Mouse (Mus musculus): ENCODE measurements around the gene Shox2. TPM values are rescaled to one million over a fixed set of nuclear protein-coding genes. Genes with fewer than 3 reads are reported as not detected.

Shox2 gene
- total and polyA plus RNA-seq, 2 experiments from 2014 or later: 17.6 to 33.2 TPM

DNA sequence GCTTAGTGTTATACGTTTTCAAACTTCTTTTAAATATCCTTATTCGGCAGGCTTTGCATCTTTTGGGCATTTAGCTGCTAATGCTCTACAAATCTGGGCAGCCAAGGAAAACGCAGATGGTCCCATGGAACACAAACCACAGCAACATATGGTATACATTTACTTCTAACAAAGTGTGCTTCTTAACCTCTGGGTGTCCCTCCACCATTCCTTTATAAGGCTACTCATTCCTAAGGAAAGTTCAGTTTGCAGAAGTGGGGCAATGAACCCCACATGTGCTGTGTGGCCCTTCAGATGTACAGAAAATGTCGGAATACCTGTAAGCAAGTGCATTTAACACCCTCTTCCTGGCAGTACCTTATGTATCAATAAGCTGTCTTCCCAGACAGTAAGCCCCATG lies 14.1 kb downstream of the Shox2 start:
- Histone ChIP-seq H3K27ac (no peak overlapping the region), H3K9ac (replicated peaks; ENCODE audit: low read length) (no peak overlapping the region), H3K36me3 (ENCODE audit: insufficient read depth, low read length) (no peaks in the 10 kb centered on the region), H3K9me3 (ENCODE audit: low read length) (no peaks in the 10 kb centered on the region), H3K4me2 (ENCODE audit: low read depth, low read length) (no peak overlapping the region), H3K4me3 (ENCODE audit: low read length) (no peak overlapping the region), H3K4me1 (ENCODE audit: insufficient read depth, low read length) (peaks cover 3% of the 10 kb centered on the region; the same call in 1 of the 2 replicates), H3K27me3 (ENCODE audit: insufficient read depth, low read length) (peaks cover 46% of the 10 kb centered on the region)
- ATAC-seq (no peak), DNase-seq (ENCODE audit: low spot score) (no peak)
- TF ChIP-seq CTCF (IDR thresholded peaks at IDR 0.05; ENCODE audit: low read depth): no peak
- WGBS: 69% methylated on average over 4 of the region's 4 CpGs

DNA sequence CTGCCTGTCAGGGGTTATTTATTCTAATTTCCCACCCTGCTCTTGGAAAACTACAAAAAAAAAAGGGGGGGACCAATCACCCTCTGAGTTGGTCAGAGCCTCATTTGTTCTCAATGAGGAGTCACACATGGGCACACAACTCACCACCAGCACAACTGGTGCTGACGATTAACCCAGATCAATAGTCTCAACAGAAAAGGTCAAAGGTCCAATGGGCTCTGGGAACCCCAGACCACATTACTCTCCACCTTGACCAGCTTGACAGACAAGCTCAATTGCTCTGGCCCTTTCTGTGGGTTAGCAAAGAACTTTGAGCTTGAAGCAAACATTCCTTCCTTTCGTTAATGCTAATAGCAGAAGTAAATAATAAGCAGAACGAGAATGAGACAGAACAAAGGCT lies 16.7 kb downstream of the Shox2 start:
- Histone ChIP-seq H3K27me3 (ENCODE audit: insufficient read depth, low read length) (peaks cover 21% of the 10 kb centered on the region), H3K27ac (no peak overlapping the region), H3K9me3 (ENCODE audit: low read length) (no peaks in the 10 kb centered on the region), H3K4me2 (ENCODE audit: low read depth, low read length) (no peak overlapping the region), H3K4me1 (ENCODE audit: insufficient read depth, low read length) (no peaks in the 10 kb centered on the region), H3K9ac (replicated peaks; ENCODE audit: low read length) (no peak overlapping the region), H3K36me3 (ENCODE audit: insufficient read depth, low read length) (no peaks in the 10 kb centered on the region), H3K4me3 (ENCODE audit: low read length) (no peak overlapping the region)
- DNase-seq (ENCODE audit: low spot score) (no peak), ATAC-seq (no peak)
- TF ChIP-seq CTCF (IDR thresholded peaks at IDR 0.05; ENCODE audit: low read depth): no peak
- 54% methylated on average over 3 of the region's 3 CpGs for WGBS

DNA sequence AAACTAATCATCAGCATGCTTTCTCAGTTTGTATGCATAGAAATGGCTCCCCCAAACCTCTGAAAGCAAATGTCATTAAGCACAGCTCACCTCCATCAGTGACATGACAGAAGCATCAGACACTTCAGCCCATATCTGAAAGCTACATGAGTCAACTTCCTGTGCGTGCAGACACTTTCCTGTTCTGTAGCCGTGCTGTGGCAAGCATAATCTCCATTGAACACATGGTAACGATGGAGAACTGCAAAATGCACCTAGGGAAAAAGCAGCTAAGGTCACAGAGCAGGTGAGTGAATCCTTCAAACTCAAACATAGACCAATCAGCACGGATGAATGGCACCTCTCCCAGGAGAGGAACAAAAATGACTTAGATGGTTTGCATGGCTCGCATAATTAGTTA lies 21.6 kb downstream of the Shox2 start:
- H3K36me3 ChIP-seq (ENCODE audit: insufficient read depth, low read length): no peaks in the 10 kb centered on the region
- H3K4me1 ChIP-seq (ENCODE audit: insufficient read depth, low read length): no peaks in the 10 kb centered on the region
- no peaks in the 10 kb centered on the region for H3K9me3 ChIP-seq (ENCODE audit: low read length)
- H3K9ac ChIP-seq (replicated peaks; ENCODE audit: low read length): no peak overlapping the region
- H3K4me2 ChIP-seq (ENCODE audit: low read depth, low read length): no peak overlapping the region
- H3K4me3 ChIP-seq (ENCODE audit: low read length): no peak overlapping the region
- H3K27ac ChIP-seq: no peak overlapping the region
- ATAC-seq (no peak), DNase-seq (ENCODE audit: low spot score) (no peak)
- WGBS: 74% methylated on average over 5 of the region's 5 CpGs
- no peak for TF ChIP-seq CTCF (IDR thresholded peaks at IDR 0.05; ENCODE audit: low read depth)
- no peaks in the 10 kb centered on the region for H3K27me3 ChIP-seq (ENCODE audit: insufficient read depth, low read length)

DNA sequence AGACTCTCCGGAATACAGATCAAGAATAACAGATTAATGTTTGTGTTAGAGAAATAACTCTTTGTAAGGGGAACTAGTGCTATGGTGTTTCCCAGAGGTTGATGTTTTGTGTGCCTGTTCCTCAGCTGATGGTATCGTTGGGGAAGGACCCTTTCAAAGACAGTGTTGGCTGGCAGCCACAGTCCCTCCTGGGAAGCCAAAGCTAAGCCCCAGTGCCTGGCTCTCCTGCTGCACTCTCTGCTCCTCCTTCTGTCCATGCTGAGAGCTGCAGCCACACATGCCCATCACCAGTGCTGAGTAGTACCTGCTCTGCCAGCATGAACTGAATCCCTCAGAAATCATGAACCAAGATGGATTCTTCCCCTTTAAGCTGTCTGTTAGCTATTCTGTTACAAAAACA lies 26.4 kb downstream of the Shox2 start:
- DNase-seq (ENCODE audit: low spot score): no peak
- 53% methylated on average over 2 of the region's 2 CpGs for WGBS
- peak; percentile 42 for TF ChIP-seq CTCF (IDR thresholded peaks at IDR 0.05; ENCODE audit: low read depth)

DNA sequence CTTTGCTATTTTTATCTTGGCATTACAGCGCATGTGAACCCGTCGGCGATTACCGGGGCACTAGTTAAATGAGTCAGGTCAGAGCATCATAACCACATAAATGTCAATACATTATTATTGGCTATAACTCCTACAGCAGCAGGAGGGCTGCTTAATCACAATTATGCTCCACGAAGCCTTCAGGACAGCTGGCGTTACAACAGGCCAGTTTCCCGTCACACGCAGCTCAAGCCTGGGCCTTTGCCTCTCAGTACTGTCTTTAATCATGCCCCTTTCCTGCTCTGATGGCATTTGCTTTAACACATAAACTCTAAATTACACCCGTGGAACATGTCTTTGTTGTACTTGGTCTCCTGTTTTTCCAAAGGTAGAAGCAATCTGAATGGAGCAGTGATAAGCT lies 41.9 kb downstream of the Shox2 start:
- no peak for TF ChIP-seq CTCF (IDR thresholded peaks at IDR 0.05; ENCODE audit: low read depth)
- Histone ChIP-seq H3K4me2 (ENCODE audit: low read depth, low read length) (no peak overlapping the region), H3K4me3 (ENCODE audit: low read length) (no peak overlapping the region), H3K4me1 (ENCODE audit: insufficient read depth, low read length) (no peaks in the 10 kb centered on the region), H3K36me3 (ENCODE audit: insufficient read depth, low read length) (no peaks in the 10 kb centered on the region), H3K27ac (no peak overlapping the region), H3K9me3 (ENCODE audit: low read length) (no peaks in the 10 kb centered on the region), H3K27me3 (ENCODE audit: insufficient read depth, low read length) (no peaks in the 10 kb centered on the region), H3K9ac (replicated peaks; ENCODE audit: low read length) (no peak overlapping the region)
- WGBS: 51% methylated on average over 10 of the region's 10 CpGs
- DNase-seq (ENCODE audit: low spot score): no peak
- no peak for ATAC-seq

More for the DNA sequence above, 26.4 kb downstream of the Shox2 start:
- no peak overlapping the region for H3K9ac ChIP-seq (replicated peaks; ENCODE audit: low read length)
- no peak overlapping the region for H3K27ac ChIP-seq
- H3K9me3 ChIP-seq (ENCODE audit: low read length): no peaks in the 10 kb centered on the region
- no peaks in the 10 kb centered on the region for H3K4me1 ChIP-seq (ENCODE audit: insufficient read depth, low read length)
- no peaks in the 10 kb centered on the region for H3K36me3 ChIP-seq (ENCODE audit: insufficient read depth, low read length)
- no peak overlapping the region for H3K4me3 ChIP-seq (ENCODE audit: low read length)
- H3K27me3 ChIP-seq (ENCODE audit: insufficient read depth, low read length): no peaks in the 10 kb centered on the region
- ATAC-seq: no peak
- no peak overlapping the region for H3K4me2 ChIP-seq (ENCODE audit: low read depth, low read length)

DNA sequence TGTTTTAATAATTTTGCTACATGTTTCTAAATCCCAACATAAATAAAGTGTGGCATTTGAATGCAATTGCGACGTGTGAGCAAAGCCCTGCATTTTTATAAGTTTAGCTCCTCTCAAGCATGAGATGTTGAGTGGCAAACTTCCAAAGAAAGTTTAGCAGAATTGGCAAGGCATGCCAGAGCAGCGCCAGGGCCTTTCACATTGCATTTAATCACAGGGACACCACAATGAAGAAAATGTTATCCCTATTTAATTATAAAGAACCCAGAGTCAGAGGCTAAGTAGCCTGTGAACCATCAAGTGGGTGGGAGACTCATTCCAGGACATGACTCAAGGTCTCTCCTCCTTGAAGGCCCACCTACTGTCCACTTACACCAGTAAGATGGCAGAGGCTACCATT lies 59.1 kb downstream of the Shox2 start:
- Histone ChIP-seq H3K4me3 (ENCODE audit: low read length) (no peak overlapping the region), H3K27ac (no peak overlapping the region), H3K9me3 (ENCODE audit: low read length) (no peaks in the 10 kb centered on the region), H3K4me2 (ENCODE audit: low read depth, low read length) (no peak overlapping the region), H3K27me3 (ENCODE audit: insufficient read depth, low read length) (no peaks in the 10 kb centered on the region), H3K4me1 (ENCODE audit: insufficient read depth, low read length) (no peaks in the 10 kb centered on the region), H3K36me3 (ENCODE audit: insufficient read depth, low read length) (no peaks in the 10 kb centered on the region), H3K9ac (replicated peaks; ENCODE audit: low read length) (no peak overlapping the region)
- no peak for ATAC-seq
- DNase-seq (ENCODE audit: low spot score): peak; percentile 60
- no peak for TF ChIP-seq CTCF (IDR thresholded peaks at IDR 0.05; ENCODE audit: low read depth)
- WGBS: 26% methylated on average over 3 of the region's 3 CpGs

Other genes starting within 250 kb of the Shox2 start
- gene Rsrc1, start 381 bp downstream of the Shox2 start, total RNA-seq (2014; rRNA removed): 23.8 and 24.1 TPM in 2 replicates
- gene Rsrc1, start 381 bp downstream of the Shox2 start, polyA plus RNA-seq (2015; fragmentation: Nextera tagmentation; extraction: Ambion mirVana): 31.4 and 33.3 TPM in 2 replicates

Measured in hindbrain, postnatal 0 days (tissue).